Mouse (Mus musculus): ENCODE results near the gene Ifna11. TPM values are rescaled to one million over a fixed set of nuclear protein-coding genes. Genes with fewer than 3 reads are reported as not detected.
A peak's percentile ranks its signal among the peaks of the same experiment; 100 is the strongest.
"Not testable (repeated sequence)": the region's sequence is repeated elsewhere in the genome, so short reads cannot be mapped to it uniquely, and the experiment has no call there.

The Ifna11 gene
- not detected in 2 replicates for polyA plus RNA-seq (2012; rRNA removed)

GRCm38 (mm10) chr4:88819659-88820058, at the start of gene Ifna11:
TSS of gene Ifna11 (plus strand) at chr4:88819959.
- TF ChIP-seq CTCF (IDR thresholded peaks at IDR 0.05; ENCODE audit: borderline replicate concordance, control insufficient read depth, extremely low read depth, insufficient read depth, low read length, poor library complexity) (no peak), POLR2A (IDR thresholded peaks at IDR 0.05; ENCODE audit: control insufficient read depth, extremely low read depth, insufficient read depth, low read length, poor library complexity) (no peak)
- Histone ChIP-seq H3K27me3 (ENCODE audit: control insufficient read depth, insufficient read depth, low read length) (no peaks in the 10 kb centered on the region), H3K4me1 (replicated peaks; ENCODE audit: control insufficient read depth, insufficient read depth, low read length) (no peaks in the 10 kb centered on the region), H3K4me3 (ENCODE audit: control insufficient read depth, insufficient read depth, low read length) (no peak within 1 kb of the TSS), H3K36me3 (ENCODE audit: control insufficient read depth, insufficient read depth, low read length) (no peaks in the 10 kb centered on the region), H3K27ac (ENCODE audit: control insufficient read depth, insufficient read depth, low read length) (no peak within 1 kb of the TSS)
- DNase-seq, result no peak
- 100% methylated on average over 1 of the region's 1 CpGs for WGBS

- H3K36me3 ChIP-seq (ENCODE audit: control insufficient read depth, insufficient read depth, low read length); DNase-seq; H3K27ac ChIP-seq (ENCODE audit: control insufficient read depth, insufficient read depth, low read length); H3K4me3 ChIP-seq (ENCODE audit: control insufficient read depth, insufficient read depth, low read length); H3K27me3 ChIP-seq (ENCODE audit: control insufficient read depth, insufficient read depth, low read length); H3K4me1 ChIP-seq (replicated peaks; ENCODE audit: control insufficient read depth, insufficient read depth, low read length): not testable (repeated sequence)
- WGBS, result no CpG with 5 or more reads among the region's 32 CpGs
Measured at GRCm38 (mm10) chr4:88773534-88773933, 46.2 kb upstream of the Ifna11 start, which contains the start of gene Gm13290. TSS of gene Gm13290 (plus strand) at chr4:88773834.

DNA sequence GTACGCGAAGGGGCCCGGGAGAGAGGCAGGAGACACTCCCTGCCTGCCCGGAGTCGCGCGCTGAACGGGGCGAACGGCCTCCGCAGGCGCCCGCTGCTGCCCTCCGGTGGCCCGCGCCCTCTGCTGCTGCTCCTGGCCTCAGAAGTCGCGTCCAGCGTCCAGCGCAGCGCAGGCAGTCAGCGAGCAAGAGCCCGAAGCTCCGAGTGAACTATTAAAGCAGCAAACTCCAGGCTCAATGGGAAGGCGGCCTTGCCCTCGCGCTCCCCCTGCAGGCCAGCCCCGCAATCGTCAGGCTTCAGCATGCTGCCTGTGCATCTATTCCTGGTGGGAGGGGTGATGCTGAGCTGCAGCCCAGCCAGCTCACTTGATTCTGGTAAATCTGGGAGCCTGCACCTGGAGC, 43.1 kb upstream of the Ifna11 start, which contains the start of gene Gm13289:
Gm13289 (plus strand) TSS at position 301 of the 400 bp plus-strand sequence.
- H3K4me1 ChIP-seq (replicated peaks; ENCODE audit: control insufficient read depth, insufficient read depth, low read length); DNase-seq; H3K27me3 ChIP-seq (ENCODE audit: control insufficient read depth, insufficient read depth, low read length); H3K27ac ChIP-seq (ENCODE audit: control insufficient read depth, insufficient read depth, low read length); H3K36me3 ChIP-seq (ENCODE audit: control insufficient read depth, insufficient read depth, low read length); H3K4me3 ChIP-seq (ENCODE audit: control insufficient read depth, insufficient read depth, low read length): not testable (repeated sequence)
- WGBS, result no CpG with 5 or more reads among the region's 29 CpGs

- H3K27ac ChIP-seq (ENCODE audit: control insufficient read depth, insufficient read depth, low read length); H3K36me3 ChIP-seq (ENCODE audit: control insufficient read depth, insufficient read depth, low read length); H3K27me3 ChIP-seq (ENCODE audit: control insufficient read depth, insufficient read depth, low read length); H3K4me1 ChIP-seq (replicated peaks; ENCODE audit: control insufficient read depth, insufficient read depth, low read length); DNase-seq; H3K4me3 ChIP-seq (ENCODE audit: control insufficient read depth, insufficient read depth, low read length): not testable (repeated sequence)
- WGBS, result no CpG with 5 or more reads among the region's 29 CpGs
Measured at GRCm38 (mm10) chr4:88779550-88779949, 40.2 kb upstream of the Ifna11 start, which contains the start of gene Gm13272. TSS of gene Gm13272 (plus strand) at chr4:88779850.

DNA sequence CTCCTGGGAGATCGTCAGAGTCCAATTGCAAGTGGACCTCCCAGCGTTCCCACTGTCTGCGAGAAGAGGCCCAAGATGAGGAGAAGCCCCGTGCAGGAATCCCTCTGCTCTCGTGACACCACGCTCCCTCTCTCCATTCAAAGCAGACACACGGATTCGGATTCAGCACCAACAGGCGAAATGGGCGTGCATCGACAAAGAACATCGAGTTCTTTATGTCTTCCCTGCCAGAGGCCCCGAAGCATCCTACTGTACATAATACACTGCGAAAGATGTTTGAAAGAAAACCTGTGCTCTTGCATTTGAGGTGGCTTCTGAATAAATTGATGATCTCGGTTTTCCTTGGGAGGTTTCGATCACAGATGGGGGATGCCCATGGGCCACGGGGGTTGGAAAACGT, 39.4 kb upstream of the Ifna11 start:
- H3K4me3 ChIP-seq (ENCODE audit: control insufficient read depth, insufficient read depth, low read length); DNase-seq; H3K27ac ChIP-seq (ENCODE audit: control insufficient read depth, insufficient read depth, low read length); H3K36me3 ChIP-seq (ENCODE audit: control insufficient read depth, insufficient read depth, low read length); H3K4me1 ChIP-seq (replicated peaks; ENCODE audit: control insufficient read depth, insufficient read depth, low read length); H3K27me3 ChIP-seq (ENCODE audit: control insufficient read depth, insufficient read depth, low read length): not testable (repeated sequence)
- WGBS, result 71% methylated on average over 16 of the region's 18 CpGs

DNA sequence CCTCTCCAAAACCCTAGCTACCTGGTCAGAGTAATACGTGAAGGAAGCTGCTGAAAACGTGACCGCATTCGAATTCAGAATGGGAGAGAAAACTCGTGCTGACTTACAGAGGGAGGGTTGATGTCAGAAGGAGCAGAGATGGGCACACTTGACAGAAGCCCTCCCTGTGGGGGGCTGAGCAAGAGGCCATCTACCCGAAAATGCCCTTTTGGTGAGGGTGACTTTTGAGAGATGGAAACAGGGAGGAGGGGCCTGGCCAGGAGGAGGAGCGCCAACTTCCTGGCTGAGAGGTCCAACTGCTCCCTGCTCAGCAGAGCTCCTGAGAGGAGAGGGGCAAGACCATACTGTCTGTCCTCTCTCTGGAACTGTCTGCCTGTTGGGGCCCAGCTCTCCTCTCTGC, 37.9 kb upstream of the Ifna11 start, which contains the start of gene Ifnz:
Ifnz (plus strand) TSS at position 301 of the 400 bp plus-strand sequence.
- DNase-seq; H3K27ac ChIP-seq (ENCODE audit: control insufficient read depth, insufficient read depth, low read length); H3K27me3 ChIP-seq (ENCODE audit: control insufficient read depth, insufficient read depth, low read length); H3K36me3 ChIP-seq (ENCODE audit: control insufficient read depth, insufficient read depth, low read length); H3K4me1 ChIP-seq (replicated peaks; ENCODE audit: control insufficient read depth, insufficient read depth, low read length): not testable (repeated sequence)
- H3K4me3 ChIP-seq (ENCODE audit: control insufficient read depth, insufficient read depth, low read length), result peak within 1 kb of the TSS; percentile 54
- 6% methylated on average over 5 of the region's 7 CpGs for WGBS

GRCm38 (mm10) chr4:88782335-88782734, 37.4 kb upstream of the Ifna11 start:
- H3K27ac ChIP-seq (ENCODE audit: control insufficient read depth, insufficient read depth, low read length); H3K27me3 ChIP-seq (ENCODE audit: control insufficient read depth, insufficient read depth, low read length); DNase-seq; H3K36me3 ChIP-seq (ENCODE audit: control insufficient read depth, insufficient read depth, low read length); H3K4me1 ChIP-seq (replicated peaks; ENCODE audit: control insufficient read depth, insufficient read depth, low read length): not testable (repeated sequence)
- 0% methylated on average over 19 of the region's 31 CpGs for WGBS
- peak overlapping the region; percentile 54 for H3K4me3 ChIP-seq (ENCODE audit: control insufficient read depth, insufficient read depth, low read length)

- H3K27ac ChIP-seq (ENCODE audit: control insufficient read depth, insufficient read depth, low read length); DNase-seq; H3K27me3 ChIP-seq (ENCODE audit: control insufficient read depth, insufficient read depth, low read length); H3K4me3 ChIP-seq (ENCODE audit: control insufficient read depth, insufficient read depth, low read length); H3K36me3 ChIP-seq (ENCODE audit: control insufficient read depth, insufficient read depth, low read length); H3K4me1 ChIP-seq (replicated peaks; ENCODE audit: control insufficient read depth, insufficient read depth, low read length): not testable (repeated sequence)
- WGBS, result no CpG with 5 or more reads among the region's 27 CpGs
Measured at GRCm38 (mm10) chr4:88785409-88785808, 34.4 kb upstream of the Ifna11 start, which contains the start of gene Gm13276. TSS of gene Gm13276 (plus strand) at chr4:88785709.

DNA sequence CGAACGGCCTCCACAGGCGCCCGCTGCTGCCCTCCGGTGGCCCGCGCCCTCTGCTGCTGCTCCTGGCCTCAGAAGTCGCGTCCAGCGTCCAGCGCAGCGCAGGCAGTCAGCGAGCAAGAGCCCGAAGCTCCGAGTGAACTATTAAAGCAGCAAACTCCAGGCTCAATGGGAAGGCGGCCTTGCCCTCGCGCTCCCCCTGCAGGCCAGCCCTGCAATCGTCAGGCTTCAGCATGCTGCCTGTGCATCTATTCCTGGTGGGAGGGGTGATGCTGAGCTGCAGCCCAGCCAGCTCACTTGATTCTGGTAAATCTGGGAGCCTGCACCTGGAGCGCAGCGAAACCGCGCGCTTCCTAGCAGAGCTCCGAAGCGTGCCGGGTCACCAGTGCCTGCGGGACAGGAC, 31.4 kb upstream of the Ifna11 start, which contains the start of gene Gm13277:
Gm13277 (plus strand) TSS at position 231 of the 400 bp plus-strand sequence.
- H3K4me3 ChIP-seq (ENCODE audit: control insufficient read depth, insufficient read depth, low read length); H3K27me3 ChIP-seq (ENCODE audit: control insufficient read depth, insufficient read depth, low read length); H3K4me1 ChIP-seq (replicated peaks; ENCODE audit: control insufficient read depth, insufficient read depth, low read length); H3K27ac ChIP-seq (ENCODE audit: control insufficient read depth, insufficient read depth, low read length); H3K36me3 ChIP-seq (ENCODE audit: control insufficient read depth, insufficient read depth, low read length): not testable (repeated sequence)
- no CpG with 5 or more reads among the region's 28 CpGs for WGBS
- DNase-seq, result peak; percentile 68

- WGBS, result no CpG with 5 or more reads among the region's 28 CpGs
- H3K4me1 ChIP-seq (replicated peaks; ENCODE audit: control insufficient read depth, insufficient read depth, low read length); DNase-seq; H3K27ac ChIP-seq (ENCODE audit: control insufficient read depth, insufficient read depth, low read length); H3K4me3 ChIP-seq (ENCODE audit: control insufficient read depth, insufficient read depth, low read length); H3K36me3 ChIP-seq (ENCODE audit: control insufficient read depth, insufficient read depth, low read length); H3K27me3 ChIP-seq (ENCODE audit: control insufficient read depth, insufficient read depth, low read length): not testable (repeated sequence)
Measured at GRCm38 (mm10) chr4:88791250-88791649, 28.5 kb upstream of the Ifna11 start, which contains the start of gene Gm13278. TSS of gene Gm13278 (plus strand) at chr4:88791550.

All from thymus, adult 2 months (tissue).